Mouse (Mus musculus): ENCODE measurements around the gene Adcy2. TPM values are rescaled to one million over a fixed set of nuclear protein-coding genes. Genes with fewer than 3 reads are reported as not detected.

Adcy2 gene
- polyA plus RNA-seq, 1 experiment from 2014 or later = 0.98 TPM

GRCm38 (mm10) chr13:69002631-69003030 lies 3.3 kb upstream of the Adcy2 start:
- Histone ChIP-seq H3K27ac (no peak overlapping the region), H3K9me3 (replicated peaks) (no peaks in the 10 kb centered on the region), H3K4me3 (no peak overlapping the region), H3K9ac (no peak overlapping the region), H3K4me2 (no peak overlapping the region), H3K36me3 (no peaks in the 10 kb centered on the region), H3K27me3 (peaks cover 40% of the 10 kb centered on the region), H3K4me1 (replicated peaks) (peaks cover 17% of the 10 kb centered on the region)
- no peak for ATAC-seq (replicated peaks; ENCODE audit: insufficient number of reproducible peaks, insufficient read depth, low FRiP score, low read depth)
- 71% methylated on average over 5 of the region's 5 CpGs for WGBS

DNA sequence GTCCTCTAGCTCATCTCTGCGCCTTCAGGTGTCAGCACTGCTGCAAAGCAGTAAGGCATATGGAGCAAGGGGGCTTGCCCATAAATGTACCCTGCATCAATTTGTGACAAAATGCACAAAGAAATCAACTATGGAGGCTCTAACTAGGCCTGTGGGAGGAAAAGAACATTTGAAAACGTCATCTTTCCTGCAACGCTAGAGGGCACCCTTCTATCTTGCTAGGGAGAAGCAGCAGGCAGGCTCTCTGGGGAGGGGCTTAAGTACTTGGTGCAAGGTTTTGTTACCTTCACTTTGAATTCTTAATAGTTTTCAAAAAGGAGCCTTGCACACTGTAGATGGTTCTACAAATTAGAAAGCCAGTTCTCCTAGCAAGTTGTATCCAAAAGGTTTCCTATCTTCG lies 2.8 kb upstream of the Adcy2 start:
- no peak overlapping the region for H3K4me2 ChIP-seq
- no peaks in the 10 kb centered on the region for H3K36me3 ChIP-seq
- H3K27me3 ChIP-seq = peaks cover 44% of the 10 kb centered on the region
- peaks cover 20% of the 10 kb centered on the region for H3K4me1 ChIP-seq (replicated peaks)
- ATAC-seq (replicated peaks; ENCODE audit: insufficient number of reproducible peaks, insufficient read depth, low FRiP score, low read depth) = no peak
- WGBS = 13% methylated on average over 4 of the region's 4 CpGs
- no peak overlapping the region for H3K27ac ChIP-seq
- no peak overlapping the region for H3K9ac ChIP-seq
- H3K9me3 ChIP-seq (replicated peaks) = no peaks in the 10 kb centered on the region
- H3K4me3 ChIP-seq = no peak overlapping the region

- H3K27me3 ChIP-seq = peaks cover 49% of the 10 kb centered on the region
- H3K9ac ChIP-seq = peak overlapping the region; percentile 59
- no peaks in the 10 kb centered on the region for H3K9me3 ChIP-seq (replicated peaks)
- peaks cover 20% of the 10 kb centered on the region for H3K4me1 ChIP-seq (replicated peaks)
- H3K36me3 ChIP-seq = no peaks in the 10 kb centered on the region
- peak overlapping the region; percentile 98 for H3K4me2 ChIP-seq
- H3K4me3 ChIP-seq = peak overlapping the region; percentile 63
- 49% methylated on average over 5 of the region's 5 CpGs for WGBS
- H3K27ac ChIP-seq = no peak overlapping the region
- ATAC-seq (replicated peaks; ENCODE audit: insufficient number of reproducible peaks, insufficient read depth, low FRiP score, low read depth) = no peak
These were observed 485 bp upstream of the Adcy2 start for GRCm38 (mm10) chr13:68999826-69000225.

- no peak overlapping the region for H3K27ac ChIP-seq
- peak overlapping the region; percentile 63 for H3K4me3 ChIP-seq
- peaks cover 52% of the 10 kb centered on the region for H3K27me3 ChIP-seq
- H3K9ac ChIP-seq = peak overlapping the region; percentile 59
- no peak for ATAC-seq (replicated peaks; ENCODE audit: insufficient number of reproducible peaks, insufficient read depth, low FRiP score, low read depth)
- H3K4me2 ChIP-seq = peak overlapping the region; percentile 98
- no peaks in the 10 kb centered on the region for H3K36me3 ChIP-seq
- no peaks in the 10 kb centered on the region for H3K9me3 ChIP-seq (replicated peaks)
- peaks cover 20% of the 10 kb centered on the region for H3K4me1 ChIP-seq (replicated peaks)
- 1% methylated on average over 17 of the region's 17 CpGs for WGBS
These were observed 803 bp downstream of the Adcy2 start for GRCm38 (mm10) chr13:68998558-68998917.

- Histone ChIP-seq H3K36me3 (no peaks in the 10 kb centered on the region), H3K4me3 (peak overlapping the region; percentile 63), H3K9me3 (replicated peaks) (no peaks in the 10 kb centered on the region), H3K27ac (no peak overlapping the region), H3K4me2 (peak overlapping the region; percentile 98), H3K9ac (no peak overlapping the region), H3K4me1 (replicated peaks) (peaks cover 20% of the 10 kb centered on the region), H3K27me3 (peaks cover 52% of the 10 kb centered on the region)
- 9% methylated on average over 22 of the region's 22 CpGs for WGBS
- ATAC-seq (replicated peaks; ENCODE audit: insufficient number of reproducible peaks, insufficient read depth, low FRiP score, low read depth) = no peak
These were observed 1.4 kb downstream of the Adcy2 start for GRCm38 (mm10) chr13:68997821-68998551.

DNA sequence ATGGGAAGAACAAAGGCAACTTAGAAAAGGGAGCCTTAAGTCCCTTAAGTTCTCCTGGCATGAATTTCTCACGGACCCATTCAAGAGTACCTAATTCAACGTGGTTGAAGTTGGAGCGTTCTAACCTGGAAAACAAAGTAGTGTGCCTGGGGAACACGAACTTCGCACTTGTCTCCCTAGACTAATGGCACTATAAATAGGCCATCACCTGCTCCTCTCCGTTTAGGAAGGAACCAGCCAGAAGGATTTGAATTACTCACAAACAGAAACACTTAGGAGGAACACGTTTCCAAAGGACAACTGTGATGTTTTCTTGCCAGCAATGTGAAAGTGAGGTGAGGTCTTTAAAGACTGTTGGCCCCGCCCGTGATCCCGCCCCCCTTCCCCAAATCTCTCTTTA lies 2.0 kb downstream of the Adcy2 start:
- H3K4me3 ChIP-seq = peak overlapping the region; percentile 63; the same call in 1 of the 2 replicates
- H3K9ac ChIP-seq = no peak overlapping the region
- no peaks in the 10 kb centered on the region for H3K9me3 ChIP-seq (replicated peaks)
- H3K27me3 ChIP-seq = peaks cover 52% of the 10 kb centered on the region
- no peaks in the 10 kb centered on the region for H3K36me3 ChIP-seq
- H3K4me1 ChIP-seq (replicated peaks) = peaks cover 20% of the 10 kb centered on the region
- peak overlapping the region; percentile 98 for H3K4me2 ChIP-seq
- H3K27ac ChIP-seq = no peak overlapping the region
- no peak for ATAC-seq (replicated peaks; ENCODE audit: insufficient number of reproducible peaks, insufficient read depth, low FRiP score, low read depth)
- 17% methylated on average over 10 of the region's 10 CpGs for WGBS

DNA sequence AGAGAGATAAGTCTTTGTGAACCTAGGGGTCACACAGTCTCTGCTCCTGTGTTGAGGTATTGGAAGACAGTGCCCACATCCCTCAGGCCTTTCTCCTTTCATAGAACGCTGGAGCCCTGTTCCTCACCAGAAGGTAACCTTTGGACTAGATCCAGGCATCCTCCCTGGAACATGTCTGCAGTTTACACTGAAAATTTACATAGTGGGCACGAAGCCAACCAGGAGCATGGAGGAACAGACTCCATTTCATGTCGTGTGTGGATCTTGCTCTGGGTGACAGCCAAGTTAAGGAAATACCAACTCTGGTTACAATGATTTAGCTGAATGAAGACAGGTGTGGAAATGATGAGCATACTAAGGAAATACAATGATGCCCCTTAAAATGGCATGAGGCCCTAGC lies 2.7 kb downstream of the Adcy2 start:
- no peak for ATAC-seq (replicated peaks; ENCODE audit: insufficient number of reproducible peaks, insufficient read depth, low FRiP score, low read depth)
- Histone ChIP-seq H3K4me1 (replicated peaks) (peaks cover 20% of the 10 kb centered on the region), H3K9ac (no peak overlapping the region)

DNA sequence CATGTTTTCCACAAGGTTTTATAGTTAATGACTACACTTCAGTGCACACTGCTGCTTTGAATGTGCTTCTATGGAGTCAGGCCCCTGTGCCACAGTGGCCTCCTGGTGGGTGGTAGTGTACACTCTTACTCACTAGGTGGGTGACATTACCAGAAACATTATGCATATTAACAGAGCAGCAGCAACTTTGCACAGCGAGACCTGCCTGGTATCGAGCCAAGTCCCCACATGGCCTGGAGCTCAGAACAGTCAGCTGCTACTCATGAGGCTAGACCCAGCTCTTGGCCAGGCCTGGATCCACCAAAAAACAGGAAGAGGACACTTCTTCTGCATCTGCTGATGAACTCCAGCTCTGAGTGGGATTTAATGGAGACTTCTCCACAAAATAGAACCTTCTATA lies 13.6 kb downstream of the Adcy2 start:
- Histone ChIP-seq H3K9me3 (replicated peaks) (no peaks in the 10 kb centered on the region), H3K27me3 (no peaks in the 10 kb centered on the region), H3K27ac (no peak overlapping the region), H3K4me2 (no peak overlapping the region), H3K36me3 (no peaks in the 10 kb centered on the region), H3K4me3 (no peak overlapping the region), H3K4me1 (replicated peaks) (no peaks in the 10 kb centered on the region), H3K9ac (no peak overlapping the region)
- no peak for ATAC-seq (replicated peaks; ENCODE audit: insufficient number of reproducible peaks, insufficient read depth, low FRiP score, low read depth)
- WGBS = 75% methylated on average over 2 of the region's 2 CpGs

More for the DNA sequence above, 2.7 kb downstream of the Adcy2 start:
- H3K9me3 ChIP-seq (replicated peaks) = no peaks in the 10 kb centered on the region
- H3K27ac ChIP-seq = no peak overlapping the region
- WGBS = 57% methylated on average over 3 of the region's 3 CpGs
- H3K4me3 ChIP-seq = no peak overlapping the region
- H3K4me2 ChIP-seq = no peak overlapping the region
- H3K36me3 ChIP-seq = no peaks in the 10 kb centered on the region
- H3K27me3 ChIP-seq = peaks cover 50% of the 10 kb centered on the region

GRCm38 (mm10) chr13:68984000-68984399 lies 15.3 kb downstream of the Adcy2 start:
- Histone ChIP-seq H3K4me1 (replicated peaks) (no peaks in the 10 kb centered on the region), H3K9ac (no peak overlapping the region), H3K27me3 (no peaks in the 10 kb centered on the region), H3K36me3 (no peaks in the 10 kb centered on the region), H3K4me2 (no peak overlapping the region), H3K9me3 (replicated peaks) (no peaks in the 10 kb centered on the region), H3K4me3 (no peak overlapping the region), H3K27ac (no peak overlapping the region)
- 71% methylated on average over 15 of the region's 15 CpGs for WGBS
- no peak for ATAC-seq (replicated peaks; ENCODE audit: insufficient number of reproducible peaks, insufficient read depth, low FRiP score, low read depth)

DNA sequence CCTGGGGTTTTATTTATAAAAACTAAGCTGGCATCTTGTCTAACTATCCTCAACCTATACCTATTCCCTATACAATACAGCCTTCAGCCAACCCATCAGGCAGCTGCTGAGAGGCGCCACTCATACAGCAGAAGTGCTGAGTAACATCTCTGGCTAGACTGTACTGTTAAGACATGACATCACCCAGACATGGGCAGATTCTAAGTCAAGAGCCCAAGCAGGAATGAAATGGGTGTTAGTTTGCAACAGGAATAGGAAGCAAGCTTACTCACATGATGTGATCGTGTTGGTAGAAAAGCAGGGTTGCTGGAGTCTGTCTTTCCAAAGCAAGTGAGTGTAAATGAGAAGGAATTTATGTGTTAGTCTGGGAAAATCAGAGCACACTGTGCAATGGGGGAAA lies 18.3 kb downstream of the Adcy2 start:
- Histone ChIP-seq H3K4me1 (replicated peaks) (no peaks in the 10 kb centered on the region), H3K9ac (no peak overlapping the region), H3K4me3 (no peak overlapping the region), H3K36me3 (no peaks in the 10 kb centered on the region), H3K9me3 (replicated peaks) (no peaks in the 10 kb centered on the region), H3K27ac (no peak overlapping the region), H3K27me3 (no peaks in the 10 kb centered on the region), H3K4me2 (no peak overlapping the region)
- no peak for ATAC-seq (replicated peaks; ENCODE audit: insufficient number of reproducible peaks, insufficient read depth, low FRiP score, low read depth)
- WGBS = 76% methylated on average over 2 of the region's 2 CpGs

GRCm38 (mm10) chr13:68973143-68973542 lies 26.2 kb downstream of the Adcy2 start:
- H3K4me3 ChIP-seq = no peak overlapping the region
- 27% methylated on average over 3 of the region's 3 CpGs for WGBS
- no peak overlapping the region for H3K9ac ChIP-seq
- H3K4me2 ChIP-seq = no peak overlapping the region
- no peak overlapping the region for H3K27ac ChIP-seq
- no peaks in the 10 kb centered on the region for H3K27me3 ChIP-seq
- no peak for ATAC-seq (replicated peaks; ENCODE audit: insufficient number of reproducible peaks, insufficient read depth, low FRiP score, low read depth)
- no peaks in the 10 kb centered on the region for H3K36me3 ChIP-seq
- H3K4me1 ChIP-seq (replicated peaks) = no peaks in the 10 kb centered on the region
- H3K9me3 ChIP-seq (replicated peaks) = no peaks in the 10 kb centered on the region

GRCm38 (mm10) chr13:68961580-68961979 lies 37.8 kb downstream of the Adcy2 start:
- H3K27me3 ChIP-seq = no peaks in the 10 kb centered on the region
- H3K4me2 ChIP-seq = no peak overlapping the region
- H3K4me1 ChIP-seq (replicated peaks) = 0 out of 2 replicates have a peak, but pooled peaks cover 2% of the 10 kb centered on the region
- H3K27ac ChIP-seq = no peak overlapping the region
- no peaks in the 10 kb centered on the region for H3K36me3 ChIP-seq
- no peak for ATAC-seq (replicated peaks; ENCODE audit: insufficient number of reproducible peaks, insufficient read depth, low FRiP score, low read depth)
- no peak overlapping the region for H3K9ac ChIP-seq
- WGBS = 67% methylated on average over 5 of the region's 5 CpGs
- H3K9me3 ChIP-seq (replicated peaks) = no peaks in the 10 kb centered on the region
- H3K4me3 ChIP-seq = no peak overlapping the region
